Comparison of ENCODE assay signal across 8 mouse cellular contexts in genomic region chr19:12009501-12010280, GRCm38 (mm10). TPM values are rescaled to one million over a fixed set of nuclear protein-coding genes. Genes with fewer than 3 reads are reported as not detected.
DNase-seq lines count a peak whose midpoint lies in the region; ATAC-seq and TF ChIP-seq lines count a peak whose summit lies in the region.

No protein-coding gene starts in this region.

- H3K9ac ChIP-seq in intestine, postnatal 0 days (ENCODE audit: low read depth, low read length): peak overlapping the region; percentile 67
- peak overlapping the region; percentile 85 for H3K9ac ChIP-seq in limb, embryonic 11.5 days (ENCODE audit: low read length)
- H3K9ac ChIP-seq in midbrain, embryonic 13.5 days (replicated peaks): peak overlapping the region; percentile 74

- no peaks in the 10 kb centered on the region for H3K27me3 ChIP-seq in intestine, postnatal 0 days (replicated peaks; ENCODE audit: control insufficient read depth, insufficient read depth, low read length)
- H3K27me3 ChIP-seq in limb, embryonic 11.5 days (ENCODE audit: control insufficient read depth, insufficient read depth, low read length): no peaks in the 10 kb centered on the region
- no peaks in the 10 kb centered on the region for H3K27me3 ChIP-seq in midbrain, embryonic 13.5 days

- H3K4me2 ChIP-seq in intestine, postnatal 0 days (replicated peaks; ENCODE audit: low read depth): peak overlapping the region; percentile 82
- H3K4me2 ChIP-seq in limb, embryonic 11.5 days (ENCODE audit: low read depth, severe bottlenecking): peak overlapping the region; percentile 66
- peak overlapping the region; percentile 63 for H3K4me2 ChIP-seq in midbrain, embryonic 13.5 days (replicated peaks)

- 2% methylated on average over 24 of the region's 24 CpGs for WGBS in intestine, postnatal 0 days
- under 1% methylated on average over 24 of the region's 24 CpGs for WGBS in limb, embryonic 11.5 days
- under 1% methylated on average over 24 of the region's 24 CpGs for WGBS in midbrain, embryonic 13.5 days

- H3K9me3 ChIP-seq in intestine, postnatal 0 days (ENCODE audit: control insufficient read depth): no peaks in the 10 kb centered on the region
- H3K9me3 ChIP-seq in limb, embryonic 11.5 days (ENCODE audit: control insufficient read depth, low read length): no peaks in the 10 kb centered on the region
- H3K9me3 ChIP-seq in midbrain, embryonic 13.5 days: no peaks in the 10 kb centered on the region

- TF ChIP-seq CTCF in intestine, postnatal 0 days (IDR thresholded peaks at IDR 0.05; ENCODE audit: low read depth): no peak

- no peaks in the 10 kb centered on the region for H3K4me1 ChIP-seq in intestine, postnatal 0 days (replicated peaks; ENCODE audit: control insufficient read depth, insufficient read depth, low read length)
- no peaks in the 10 kb centered on the region for H3K4me1 ChIP-seq in limb, embryonic 11.5 days (ENCODE audit: control insufficient read depth, insufficient read depth, low read length)
- peaks cover 23% of the 10 kb centered on the region for H3K4me1 ChIP-seq in midbrain, embryonic 13.5 days (replicated peaks)

- 0 out of 2 replicates have a peak, but pooled peaks have one; percentile 0 for ATAC-seq in intestine, postnatal 0 days
- ATAC-seq in limb, embryonic 11.5 days (ENCODE audit: insufficient number of reproducible peaks, low FRiP score, low TSS enrichment, low read depth): peak; percentile 7; the same call in 1 of the 2 replicates
- ATAC-seq in midbrain, embryonic 13.5 days: peak; percentile 2; the same call in 1 of the 2 replicates

- peak overlapping the region; percentile 93 for H3K27ac ChIP-seq in intestine, postnatal 0 days (ENCODE audit: low read depth, low read length)
- H3K27ac ChIP-seq in limb, embryonic 11.5 days (replicated peaks; ENCODE audit: low read depth, low read length): peak overlapping the region; percentile 82
- H3K27ac ChIP-seq in midbrain, embryonic 13.5 days: peak overlapping the region; percentile 94

- DNase-seq in right cerebral cortex, adult 18-20 months: peak; percentile 84
- DNase-seq in right cerebral cortex, postnatal 14 days: no peak
- peak; percentile 77 for DNase-seq in embryo, embryonic 10 days (ENCODE audit: low spot score)
- DNase-seq in heart, adult 11 months: peak; percentile 97
- DNase-seq in limb, embryonic 11.5 days (ENCODE audit: low spot score): peak; percentile 87
- peak; percentile 40 to 72 for DNase-seq in spleen, postnatal 10 days (ENCODE audit: low spot score in 2 of 2)

- H3K36me3 ChIP-seq in intestine, postnatal 0 days (ENCODE audit: control insufficient read depth, insufficient read depth): no peaks in the 10 kb centered on the region
- H3K36me3 ChIP-seq in limb, embryonic 11.5 days (ENCODE audit: control insufficient read depth, insufficient read depth, low read length): no peaks in the 10 kb centered on the region
- H3K36me3 ChIP-seq in midbrain, embryonic 13.5 days: no peaks in the 10 kb centered on the region

- peak overlapping the region; percentile 56 for H3K4me3 ChIP-seq in intestine, postnatal 0 days (ENCODE audit: low read depth, low read length)
- H3K4me3 ChIP-seq in limb, embryonic 11.5 days (ENCODE audit: low read depth, low read length): peak overlapping the region; percentile 59
- H3K4me3 ChIP-seq in midbrain, embryonic 13.5 days (replicated peaks): peak overlapping the region; percentile 62

RNA-seq across cellular contexts. Expression of gene Olfr1423, which starts 31.4 kb away (rescaled TPM):
- not detected in 2 replicates for polyA plus RNA-seq in intestine, postnatal 0 days (2015; fragmentation: Nextera tagmentation; extraction: Ambion mirVana)
- not detected in 2 replicates for polyA plus RNA-seq in limb, embryonic 11.5 days (2014; fragmentation: Nextera tagmentation; extraction: Ambion mirVana)
- polyA plus RNA-seq in midbrain, embryonic 13.5 days (2015; fragmentation: Nextera tagmentation; extraction: Ambion mirVana): not detected in 2 replicates

RNA-seq across cellular contexts. Expression of gene Osbp, which starts 44.0 kb away (rescaled TPM):
- 6.2 and 6.9 TPM in 2 replicates for polyA plus RNA-seq in intestine, postnatal 0 days (2015; fragmentation: Nextera tagmentation; extraction: Ambion mirVana)
- polyA plus RNA-seq in limb, embryonic 11.5 days (2014; fragmentation: Nextera tagmentation; extraction: Ambion mirVana): 6.1 and 7.2 TPM in 2 replicates
- 3.9 and 4.1 TPM in 2 replicates for polyA plus RNA-seq in midbrain, embryonic 13.5 days (2015; fragmentation: Nextera tagmentation; extraction: Ambion mirVana)

RNA-seq across cellular contexts. Expression of gene Olfr1424, which starts 52.8 kb away (rescaled TPM):
- not detected in 2 replicates for polyA plus RNA-seq in intestine, postnatal 0 days (2015; fragmentation: Nextera tagmentation; extraction: Ambion mirVana)
- polyA plus RNA-seq in limb, embryonic 11.5 days (2014; fragmentation: Nextera tagmentation; extraction: Ambion mirVana): not detected in 2 replicates
- polyA plus RNA-seq in midbrain, embryonic 13.5 days (2015; fragmentation: Nextera tagmentation; extraction: Ambion mirVana): not detected in 2 replicates
